16 mouse cellular contexts compared by ENCODE assay signal in genomic region chr3:63613652-63614051, GRCm38 (mm10).
DNase-seq lines count a peak whose midpoint lies in the region; ATAC-seq and TF ChIP-seq lines count a peak whose summit lies in the region.
"Had no signal": no experiment of that assay in that cellular context is flagged by ENCODE, and none has a peak within 500 bp of the region (broad histone marks: within the 10 kb centered on the region; RNA-seq: fewer than 3 reads in every experiment).

No protein-coding gene starts in this region.

- H3K4me3 ChIP-seq in embryonic facial prominence, embryonic 14.5 days (ENCODE audit: low read depth, low read length): no peak overlapping the region
- H3K4me3 ChIP-seq in embryonic facial prominence, embryonic 10.5 days: no peak overlapping the region
- no peak overlapping the region for H3K4me3 ChIP-seq in forebrain, postnatal 0 days (ENCODE audit: low read depth, low read length)
- no peak overlapping the region for H3K4me3 ChIP-seq in neural tube, embryonic 15.5 days (replicated peaks)
- no peak overlapping the region for H3K4me3 ChIP-seq in liver, postnatal 0 days (ENCODE audit: low read depth, low read length)
- H3K4me3 ChIP-seq: limb, embryonic 15.5 days had no signal

- H3K9ac ChIP-seq in embryonic facial prominence, embryonic 14.5 days (ENCODE audit: low read depth, low read length): no peak overlapping the region
- no peak overlapping the region for H3K9ac ChIP-seq in forebrain, postnatal 0 days
- H3K9ac ChIP-seq in neural tube, embryonic 15.5 days (replicated peaks): no peak overlapping the region
- H3K9ac ChIP-seq in liver, postnatal 0 days (replicated peaks): no peak overlapping the region
- H3K9ac ChIP-seq: limb, embryonic 15.5 days; lung, embryonic 14.5 days had no signal

- no peak overlapping the region for H3K27ac ChIP-seq in embryonic facial prominence, embryonic 14.5 days (replicated peaks; ENCODE audit: low read depth, low read length)
- no peak overlapping the region for H3K27ac ChIP-seq in embryonic facial prominence, embryonic 10.5 days (replicated peaks)
- H3K27ac ChIP-seq in forebrain, postnatal 0 days (ENCODE audit: low read depth, low read length): no peak overlapping the region
- H3K27ac ChIP-seq in neural tube, embryonic 15.5 days (replicated peaks): no peak overlapping the region
- no peak overlapping the region for H3K27ac ChIP-seq in liver, postnatal 0 days (ENCODE audit: low read depth)
- H3K27ac ChIP-seq: limb, embryonic 15.5 days had no signal

- intact Hi-C loops in left cerebral cortex, postnatal 25 days (cut with DNase I): no loop called here

- TF ChIP-seq EP300 in liver, postnatal 0 days (IDR thresholded peaks at IDR 0.05; ENCODE audit: low read depth): no peak

- H3K36me3 ChIP-seq in embryonic facial prominence, embryonic 14.5 days (ENCODE audit: control insufficient read depth, insufficient read depth, low read length): no peaks in the 10 kb centered on the region
- H3K36me3 ChIP-seq in embryonic facial prominence, embryonic 10.5 days (replicated peaks): no peaks in the 10 kb centered on the region
- H3K36me3 ChIP-seq in forebrain, postnatal 0 days (ENCODE audit: insufficient read depth): no peaks in the 10 kb centered on the region
- H3K36me3 ChIP-seq in neural tube, embryonic 15.5 days: no peaks in the 10 kb centered on the region
- H3K36me3 ChIP-seq in liver, postnatal 0 days (replicated peaks; ENCODE audit: insufficient read depth, low read length): no peaks in the 10 kb centered on the region
- H3K36me3 ChIP-seq: limb, embryonic 15.5 days had no signal

- DNase-seq in embryonic facial prominence, embryonic 14.5 days (ENCODE audit: low spot score): peak; percentile 38
- no peak for DNase-seq in embryonic facial prominence, embryonic 10.5 days (ENCODE audit: low spot score)
- peak; percentile 9 to 10 for DNase-seq in left cerebral cortex, postnatal 25 days (ENCODE audit: low spot score in 2 of 2)
- DNase-seq in left cerebral cortex, adult 9 months (ENCODE audit: low spot score in 2 of 2): no peak
- DNase-seq in forebrain, postnatal 0 days: peak; percentile 25
- DNase-seq in liver, postnatal 0 days: no peak
- DNase-seq: adrenal gland, adult 2 months; cerebellum, postnatal 25 days; heart, adult 11 months; heart, postnatal 14 days; kidney, adult 11 months; layer of hippocampus, postnatal 36 days; lung, embryonic 14.5 days had no signal

- no peaks in the 10 kb centered on the region for H3K27me3 ChIP-seq in embryonic facial prominence, embryonic 14.5 days (replicated peaks; ENCODE audit: control insufficient read depth, insufficient read depth, low read length)
- no peaks in the 10 kb centered on the region for H3K27me3 ChIP-seq in embryonic facial prominence, embryonic 10.5 days (replicated peaks; ENCODE audit: low read depth, poor library complexity, severe bottlenecking)
- no peaks in the 10 kb centered on the region for H3K27me3 ChIP-seq in forebrain, postnatal 0 days (ENCODE audit: insufficient read depth, low read length)
- no peaks in the 10 kb centered on the region for H3K27me3 ChIP-seq in neural tube, embryonic 15.5 days (replicated peaks)
- no peaks in the 10 kb centered on the region for H3K27me3 ChIP-seq in liver, postnatal 0 days (ENCODE audit: insufficient read depth, low read length)
- H3K27me3 ChIP-seq: limb, embryonic 15.5 days had no signal

- no peak for ATAC-seq in embryonic facial prominence, embryonic 14.5 days (ENCODE audit: low read depth)
- ATAC-seq in forebrain, postnatal 0 days: peak; percentile 79
- peak; percentile 86 for ATAC-seq in neural tube, embryonic 15.5 days (ENCODE audit: low FRiP score)
- no peak for ATAC-seq in megakaryocyte progenitor cell, adult 5-6 weeks (replicated peaks; ENCODE audit: poor library complexity)
- no peak for ATAC-seq in liver, postnatal 0 days

- H3K9me3 ChIP-seq in embryonic facial prominence, embryonic 14.5 days (ENCODE audit: control insufficient read depth, low read length): no peaks in the 10 kb centered on the region
- no peaks in the 10 kb centered on the region for H3K9me3 ChIP-seq in embryonic facial prominence, embryonic 10.5 days
- H3K9me3 ChIP-seq in forebrain, postnatal 0 days (ENCODE audit: low read length): no peaks in the 10 kb centered on the region
- H3K9me3 ChIP-seq in neural tube, embryonic 15.5 days (replicated peaks): no peaks in the 10 kb centered on the region
- no peaks in the 10 kb centered on the region for H3K9me3 ChIP-seq in liver, postnatal 0 days (ENCODE audit: low read length)
- H3K9me3 ChIP-seq: limb, embryonic 15.5 days had no signal

- no peaks in the 10 kb centered on the region for H3K4me1 ChIP-seq in embryonic facial prominence, embryonic 14.5 days (ENCODE audit: control insufficient read depth, insufficient read depth, low read length)
- peaks cover 15% of the 10 kb centered on the region for H3K4me1 ChIP-seq in embryonic facial prominence, embryonic 10.5 days
- no peaks in the 10 kb centered on the region for H3K4me1 ChIP-seq in forebrain, postnatal 0 days (ENCODE audit: insufficient read depth)
- peaks cover 4% of the 10 kb centered on the region for H3K4me1 ChIP-seq in neural tube, embryonic 15.5 days
- no peaks in the 10 kb centered on the region for H3K4me1 ChIP-seq in liver, postnatal 0 days (ENCODE audit: insufficient read depth)

- no peak overlapping the region for H3K4me2 ChIP-seq in embryonic facial prominence, embryonic 14.5 days (ENCODE audit: low read depth, low read length)
- no peak overlapping the region for H3K4me2 ChIP-seq in forebrain, postnatal 0 days (ENCODE audit: low read depth)
- no peak overlapping the region for H3K4me2 ChIP-seq in neural tube, embryonic 15.5 days
- no peak overlapping the region for H3K4me2 ChIP-seq in liver, postnatal 0 days (ENCODE audit: low read depth, low read length)
- H3K4me2 ChIP-seq: limb, embryonic 15.5 days; lung, embryonic 14.5 days had no signal

- TF ChIP-seq CTCF in forebrain, postnatal 0 days (IDR thresholded peaks at IDR 0.05; ENCODE audit: low read depth): no peak
- no peak for TF ChIP-seq CTCF in liver, postnatal 0 days (IDR thresholded peaks at IDR 0.05; ENCODE audit: low read depth)

- 30% methylated on average over 1 of the region's 1 CpGs for WGBS in embryonic facial prominence, embryonic 14.5 days
- 56% methylated on average over 1 of the region's 1 CpGs for WGBS in embryonic facial prominence, embryonic 10.5 days
- 9% methylated on average over 1 of the region's 1 CpGs for WGBS in forebrain, postnatal 0 days
- WGBS in neural tube, embryonic 15.5 days: 13% methylated on average over 1 of the region's 1 CpGs
- WGBS in liver, postnatal 0 days (ENCODE audit: insufficient replicate concordance): 46% methylated on average over 1 of the region's 1 CpGs

Comparison
In these comparisons a context has a peak if more than half of its experiments do, and no peak if none do; other contexts are left out.
1. DNase-seq: peak in embryonic facial prominence, embryonic 14.5 days (single experiment), left cerebral cortex, postnatal 25 days (2 of 2) and forebrain, postnatal 0 days (single experiment); none in embryonic facial prominence, embryonic 10.5 days (single experiment), left cerebral cortex, adult 9 months (0 of 2) and liver, postnatal 0 days (single experiment).
2. ATAC-seq: peak in forebrain, postnatal 0 days (single experiment) and neural tube, embryonic 15.5 days (single experiment); none in embryonic facial prominence, embryonic 14.5 days (single experiment), megakaryocyte progenitor cell, adult 5-6 weeks (single experiment) and liver, postnatal 0 days (single experiment).